Mouse (Mus musculus) E14TG2a.4 (cell line): Measurements from ENCODE around the gene Tmco5b.

ENCODE experiments used
- CTCF ChIP-seq: conservative IDR thresholded peaks from 2 replicates; pipeline ENCODE4 v1.5.1; 2014; ENCODE audit warnings: low read length
- NANOG ChIP-seq: IDR thresholded peaks from 2 replicates; pipeline ENCODE4 v1.6.1; 2014; ENCODE audit warnings: borderline replicate concordance, low read length, mixed read lengths
- POU5F1 ChIP-seq: IDR thresholded peaks from 2 replicates; pipeline ENCODE4 v1.6.1; 2014; ENCODE audit warnings: low read length, borderline replicate concordance

DNA sequence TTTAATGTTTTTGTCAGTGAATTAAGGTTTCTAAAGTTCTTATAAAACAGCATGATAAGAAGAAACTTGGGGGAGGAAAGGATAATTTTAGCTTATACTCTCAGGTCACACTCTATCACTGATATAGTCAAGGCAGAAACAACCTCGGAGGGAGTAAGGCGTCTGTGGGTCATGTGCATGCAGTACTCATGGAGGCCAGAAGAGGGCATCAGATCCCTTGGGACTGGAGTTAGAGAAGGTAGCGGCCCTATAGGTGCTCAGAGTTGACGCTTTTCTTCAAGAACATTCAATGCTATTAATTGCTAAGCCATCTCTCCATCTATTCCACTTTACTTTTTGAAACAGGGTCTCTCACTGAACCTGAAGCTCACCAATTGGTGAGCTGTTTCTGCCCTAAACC lies 19.8 kb downstream of the Tmco5b start:
- TF ChIP-seq CTCF (peak; percentile 62), POU5F1 (no peak), NANOG (no peak)
